ENCODE assay signal across 5 mouse cellular contexts in genomic region chr13:36401011-36401410, GRCm38 (mm10).
"Had no signal": no experiment of that assay in that cellular context is flagged by ENCODE, and none has a peak within 500 bp of the region (broad histone marks: within the 10 kb centered on the region; RNA-seq: fewer than 3 reads in every experiment).

No protein-coding gene starts in this region.

- DNase-seq: kidney, adult 8-10 months; kidney, postnatal 25 days; lung, adult 2 months; right cerebral cortex, postnatal 14 days; thymus, postnatal 4 days had no signal
